Mouse (Mus musculus): ENCODE measurements around the gene Rasd2. TPM values are rescaled to one million over a fixed set of nuclear protein-coding genes. Genes with fewer than 3 reads are reported as not detected.

Rasd2 gene
- 1.2 and 2.9 TPM in 2 replicates for polyA plus RNA-seq (2012; rRNA removed; ENCODE audit: low replicate concordance)

GRCm38 (mm10) chr8:75213686-75214085 is at the start of gene Rasd2:
Gene Rasd2 (plus strand): TSS chr8:75213944.

Other genes with a start within 250 kb of the Rasd2 start
- gene Hmgxb4, start 220.6 kb upstream of the Rasd2 start, polyA plus RNA-seq (2012; rRNA removed; ENCODE audit: low replicate concordance): 11.8 and 21.0 TPM in 2 replicates
- 28.4 and 71.1 TPM in 2 replicates for gene Tom1, start 180.2 kb upstream of the Rasd2 start, polyA plus RNA-seq (2012; rRNA removed; ENCODE audit: low replicate concordance)
- 40.1 and 46.6 TPM in 2 replicates for gene Hmox1, start 120.3 kb upstream of the Rasd2 start, polyA plus RNA-seq (2012; rRNA removed; ENCODE audit: low replicate concordance)
- 13.6 and 17.6 TPM in 2 replicates for gene Mcm5, start 104.4 kb upstream of the Rasd2 start, polyA plus RNA-seq (2012; rRNA removed; ENCODE audit: low replicate concordance)
- 0.75 TPM in 1 of 2 replicates, not detected in the other for gene Gm10358, start 192.6 kb downstream of the Rasd2 start, polyA plus RNA-seq (2012; rRNA removed; ENCODE audit: low replicate concordance)
- not detected in 2 replicates for gene Iqcm, start 234.8 kb downstream of the Rasd2 start, polyA plus RNA-seq (2012; rRNA removed; ENCODE audit: low replicate concordance)